Mouse (Mus musculus): Measurements from ENCODE around the gene Ifit1bl1. TPM values are rescaled to one million over a fixed set of nuclear protein-coding genes. Genes with fewer than 3 reads are reported as not detected.
A peak's percentile ranks its signal among the peaks of the same experiment; 100 is the strongest.

Ifit1bl1 gene
- polyA plus RNA-seq, 1 experiment: 0.48 TPM

DNA sequence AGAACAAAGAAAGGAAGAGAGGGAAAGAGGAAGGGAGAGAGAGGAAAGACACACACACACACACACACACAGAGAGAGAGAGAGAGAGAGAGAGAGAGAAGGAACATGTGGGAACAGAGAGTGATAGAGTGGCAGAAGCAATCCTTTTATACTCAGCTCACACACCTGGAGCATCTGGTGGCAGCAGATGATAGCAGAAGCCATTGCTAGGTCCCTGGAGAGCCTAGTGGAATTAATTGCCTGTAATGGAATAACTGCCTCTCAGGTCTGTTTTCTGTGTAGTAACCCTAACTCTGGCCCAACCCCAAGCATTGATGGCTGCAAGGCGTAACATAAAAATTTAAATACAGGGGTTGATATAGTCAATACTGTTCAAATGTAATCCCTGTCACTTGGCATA lies 30.7 kb downstream of the Ifit1bl1 start:
- Histone ChIP-seq H3K27ac (replicated peaks; ENCODE audit: low read depth, low read length) (no peak overlapping the region), H3K4me3 (ENCODE audit: insufficient read depth, low read depth, low read length) (peak overlapping the region; percentile 32; the same call in 1 of the 2 replicates), H3K4me1 (ENCODE audit: control insufficient read depth, insufficient read depth, insufficient read length, low read length) (peaks cover 4% of the 10 kb centered on the region; the same call in 1 of the 2 replicates)

DNA sequence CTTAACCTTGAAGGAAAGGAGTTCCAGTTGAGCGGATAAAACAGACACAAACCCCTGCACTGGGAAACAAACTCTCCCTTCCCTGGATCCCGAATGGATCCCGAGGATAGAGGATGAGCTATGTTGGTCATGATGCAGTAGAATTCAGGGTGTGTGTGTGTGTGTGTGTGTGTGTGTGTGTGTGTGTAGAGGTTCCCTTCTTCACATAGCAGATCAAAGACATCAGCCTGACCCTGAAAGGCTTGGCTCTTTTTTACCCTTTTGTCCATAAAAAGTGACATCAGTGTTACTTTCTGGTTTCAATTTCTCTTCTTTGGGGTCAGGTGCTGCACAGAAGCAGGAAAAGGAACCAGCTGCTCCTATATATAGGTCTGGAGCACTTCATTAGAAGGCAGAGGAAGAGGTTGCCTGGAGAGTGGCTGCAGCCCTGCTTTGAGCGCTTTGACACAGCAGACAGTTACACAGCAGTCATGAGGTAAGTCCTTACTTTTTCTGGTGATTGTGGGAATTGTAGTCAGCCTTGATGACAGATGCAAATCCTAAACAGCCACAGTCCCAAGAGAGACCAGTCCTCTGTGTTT lies 31.8 kb downstream of the Ifit1bl1 start:
- Histone ChIP-seq H3K4me3 (ENCODE audit: insufficient read depth, low read depth, low read length) (peak overlapping the region; percentile 43), H3K4me1 (ENCODE audit: control insufficient read depth, insufficient read depth, insufficient read length, low read length) (peaks cover 4% of the 10 kb centered on the region; the same call in 1 of the 2 replicates), H3K27ac (replicated peaks; ENCODE audit: low read depth, low read length) (peak overlapping the region; percentile 72)

DNA sequence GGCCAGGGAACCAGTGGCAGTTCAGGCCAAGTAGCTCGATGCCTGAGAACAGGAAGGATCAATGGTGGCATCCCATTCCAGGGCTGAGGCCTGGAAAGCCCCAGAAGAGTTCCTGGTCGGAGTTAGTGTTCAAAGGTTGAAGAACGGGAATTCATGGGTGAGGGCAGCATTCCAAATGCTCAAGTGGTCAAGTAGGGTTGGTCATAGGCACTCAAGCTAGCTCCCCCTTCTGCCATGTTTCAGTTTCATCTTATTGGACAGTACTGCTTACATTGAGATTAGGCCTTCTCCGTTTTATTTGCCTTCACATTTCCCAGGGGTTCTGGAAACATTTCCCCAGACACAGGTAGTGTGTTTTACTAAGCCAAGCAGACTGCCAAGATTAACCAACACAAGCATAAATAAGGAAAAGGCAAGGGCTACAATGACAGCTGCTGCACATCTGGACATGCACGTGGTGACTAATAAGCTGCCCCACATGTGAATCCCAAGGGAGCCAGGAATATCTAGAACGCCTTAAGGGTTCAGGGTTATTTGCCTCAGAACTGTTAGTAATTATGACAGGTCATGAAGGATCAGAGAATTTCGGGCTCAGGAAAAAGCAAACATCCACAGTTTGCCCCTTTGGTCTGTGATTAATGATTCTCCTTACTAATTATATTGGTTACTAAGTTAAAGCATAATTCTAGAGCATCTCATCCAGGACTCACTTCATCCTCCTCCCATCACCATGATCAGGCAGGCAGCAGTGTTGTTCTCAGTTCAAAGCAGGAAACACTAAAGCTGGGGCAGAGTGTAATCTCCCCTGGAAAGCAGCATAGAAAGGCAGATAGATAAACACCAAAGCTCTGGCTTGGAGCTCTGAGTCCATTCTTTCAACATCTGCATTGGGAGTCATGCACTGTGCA lies 32.5 kb downstream of the Ifit1bl1 start:
- peak overlapping the region; percentile 72 for H3K27ac ChIP-seq (replicated peaks; ENCODE audit: low read depth, low read length)
- peak overlapping the region; percentile 43 for H3K4me3 ChIP-seq (ENCODE audit: insufficient read depth, low read depth, low read length)
- peaks cover 4% of the 10 kb centered on the region; the same call in 1 of the 2 replicates for H3K4me1 ChIP-seq (ENCODE audit: control insufficient read depth, insufficient read depth, insufficient read length, low read length)

DNA sequence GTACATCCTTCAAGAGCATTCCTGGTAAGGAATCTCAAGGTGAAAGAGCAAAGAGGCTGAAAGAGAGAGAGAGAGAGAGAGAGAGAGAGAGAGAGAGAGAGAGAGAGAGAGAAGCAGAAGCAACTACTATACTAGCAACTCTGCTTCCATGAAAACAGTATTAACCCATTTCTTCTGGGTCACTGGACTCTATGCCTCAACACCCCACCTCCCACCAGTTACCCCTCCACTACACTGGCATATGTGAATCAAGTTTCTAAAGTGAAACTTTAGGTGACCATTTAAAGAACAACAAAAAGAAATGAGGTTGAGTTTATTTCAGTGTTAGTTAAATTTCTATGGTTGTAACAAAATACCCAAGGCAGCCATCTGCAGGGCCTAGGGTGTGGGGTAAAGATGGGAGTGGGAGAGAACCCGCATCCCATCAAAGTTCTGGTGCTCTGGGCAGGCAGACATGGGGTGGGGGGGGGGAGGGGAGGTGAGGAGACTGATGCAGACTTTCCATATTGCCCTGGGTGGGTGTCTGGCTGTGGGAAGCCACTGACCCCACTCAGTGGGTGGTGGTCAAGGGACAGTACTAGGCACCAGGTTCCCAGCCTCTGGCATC lies 35.5 kb downstream of the Ifit1bl1 start:
- no peak overlapping the region for H3K4me3 ChIP-seq (ENCODE audit: insufficient read depth, low read depth, low read length)
- peaks cover 4% of the 10 kb centered on the region; the same call in 1 of the 2 replicates for H3K4me1 ChIP-seq (ENCODE audit: control insufficient read depth, insufficient read depth, insufficient read length, low read length)
- H3K27ac ChIP-seq (replicated peaks; ENCODE audit: low read depth, low read length): no peak overlapping the region

DNA sequence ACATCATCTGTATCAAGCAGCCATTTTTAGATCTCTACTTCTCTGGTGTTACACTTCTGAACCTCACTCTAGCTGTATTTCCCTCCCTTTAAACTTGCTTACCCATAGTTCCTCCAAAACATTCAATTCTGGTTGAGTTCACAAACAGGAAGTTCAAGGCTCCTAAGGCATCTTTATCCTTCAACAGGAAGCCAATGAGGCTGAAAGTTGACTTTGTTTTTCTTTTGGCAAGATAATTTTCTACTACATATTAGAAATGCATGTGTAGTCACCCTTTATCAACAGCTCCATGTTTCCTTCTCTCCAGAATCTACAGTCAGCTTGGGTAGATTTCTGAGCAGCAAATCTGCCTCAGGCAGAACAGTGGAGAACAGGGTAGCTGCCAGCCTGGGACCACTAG lies 39.2 kb downstream of the Ifit1bl1 start:
- H3K27ac ChIP-seq (replicated peaks; ENCODE audit: low read depth, low read length): no peak overlapping the region
- no peaks in the 10 kb centered on the region for H3K4me1 ChIP-seq (ENCODE audit: control insufficient read depth, insufficient read depth, insufficient read length, low read length)
- H3K4me3 ChIP-seq (ENCODE audit: insufficient read depth, low read depth, low read length): no peak overlapping the region

DNA sequence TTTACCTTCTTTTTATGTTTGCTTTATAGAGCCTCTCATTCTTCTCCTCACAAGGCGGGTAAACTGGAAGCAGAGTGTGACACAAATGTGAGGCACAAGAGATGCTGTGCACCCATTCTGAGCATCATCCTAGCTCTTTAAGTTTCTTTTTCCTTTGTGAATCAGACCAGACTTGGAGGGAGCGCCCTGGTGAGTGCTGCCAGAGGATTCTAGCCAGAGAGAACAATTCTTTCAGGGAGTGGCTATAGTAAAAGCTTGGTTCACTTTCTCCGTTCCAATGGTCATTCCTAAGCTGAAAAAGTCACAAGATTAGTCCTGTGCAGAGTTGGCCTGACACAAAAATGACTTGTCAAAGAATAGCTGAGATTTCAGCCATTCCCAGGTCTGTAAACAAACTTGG lies 45.1 kb downstream of the Ifit1bl1 start:
- Histone ChIP-seq H3K27ac (replicated peaks; ENCODE audit: low read depth, low read length) (no peak overlapping the region), H3K4me1 (ENCODE audit: control insufficient read depth, insufficient read depth, insufficient read length, low read length) (no peaks in the 10 kb centered on the region; the same call in 1 of the 2 replicates), H3K4me3 (ENCODE audit: insufficient read depth, low read depth, low read length) (no peak overlapping the region)

DNA sequence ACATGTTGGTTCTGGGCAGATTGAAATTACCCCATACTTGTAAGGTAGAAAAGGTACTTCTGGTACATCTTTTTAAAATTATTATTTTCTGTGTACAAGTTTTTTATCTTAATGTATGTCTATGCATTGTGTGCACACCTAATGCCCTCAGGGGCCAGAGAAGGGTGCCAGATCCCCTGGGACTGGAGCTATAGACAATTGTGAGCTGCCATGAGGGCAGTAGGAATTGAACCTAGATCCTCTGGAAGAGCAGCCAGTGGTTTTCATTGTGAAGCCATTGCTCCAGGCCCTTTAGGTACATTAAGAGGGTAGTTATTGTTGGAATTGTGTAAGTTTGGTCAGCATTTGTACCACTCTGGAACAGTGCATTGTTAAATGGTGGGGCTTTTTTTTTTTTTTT lies 47.7 kb downstream of the Ifit1bl1 start:
- Histone ChIP-seq H3K27ac (replicated peaks; ENCODE audit: low read depth, low read length) (no peak overlapping the region), H3K4me1 (ENCODE audit: control insufficient read depth, insufficient read depth, insufficient read length, low read length) (no peaks in the 10 kb centered on the region; the same call in 1 of the 2 replicates), H3K4me3 (ENCODE audit: insufficient read depth, low read depth, low read length) (no peak overlapping the region)

DNA sequence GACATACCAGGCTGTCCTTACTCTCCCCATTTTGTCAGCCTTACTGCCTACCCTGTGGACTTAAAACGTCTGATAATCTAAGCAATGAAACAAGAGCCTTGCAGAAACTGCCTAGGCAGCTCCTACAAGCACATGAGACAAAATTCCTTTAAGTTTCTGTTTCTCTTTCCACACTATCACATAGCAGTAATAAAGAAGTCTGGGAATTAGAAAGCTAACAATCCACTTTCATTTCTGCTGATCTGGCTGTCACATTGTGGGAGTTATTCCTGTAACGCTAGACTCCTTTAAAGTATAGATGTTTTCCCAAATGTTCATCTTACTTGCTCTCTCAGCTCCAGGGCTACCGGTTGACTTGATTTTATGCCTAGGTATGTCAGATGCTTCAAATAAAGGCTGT lies 48.2 kb downstream of the Ifit1bl1 start:
- Histone ChIP-seq H3K4me1 (ENCODE audit: control insufficient read depth, insufficient read depth, insufficient read length, low read length) (no peaks in the 10 kb centered on the region; the same call in 1 of the 2 replicates), H3K27ac (replicated peaks; ENCODE audit: low read depth, low read length) (peak overlapping the region; percentile 71), H3K4me3 (ENCODE audit: insufficient read depth, low read depth, low read length) (peak overlapping the region; percentile 26)

DNA sequence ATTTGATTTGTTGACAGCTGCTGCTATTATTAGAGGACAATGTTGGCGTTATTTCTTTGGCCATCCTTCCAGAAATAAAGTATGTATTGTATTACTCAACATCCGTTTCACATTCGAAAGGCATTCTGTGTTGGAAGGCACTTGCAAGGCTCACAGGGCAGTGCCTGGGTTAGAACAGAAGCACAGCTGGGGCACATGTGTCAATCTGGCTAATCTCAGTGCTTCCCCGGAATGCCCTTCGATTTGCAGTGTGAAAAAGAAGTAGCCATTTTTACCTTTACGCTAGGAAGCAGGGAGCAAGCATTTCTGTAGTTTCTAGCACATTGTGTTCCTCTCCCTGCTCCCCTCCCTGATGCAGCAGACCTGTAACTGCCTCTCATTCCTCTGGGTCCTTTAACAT lies 48.7 kb downstream of the Ifit1bl1 start:
- H3K4me1 ChIP-seq (ENCODE audit: control insufficient read depth, insufficient read depth, insufficient read length, low read length): no peaks in the 10 kb centered on the region; the same call in 1 of the 2 replicates
- H3K4me3 ChIP-seq (ENCODE audit: insufficient read depth, low read depth, low read length): peak overlapping the region; percentile 26
- H3K27ac ChIP-seq (replicated peaks; ENCODE audit: low read depth, low read length): peak overlapping the region; percentile 71

DNA sequence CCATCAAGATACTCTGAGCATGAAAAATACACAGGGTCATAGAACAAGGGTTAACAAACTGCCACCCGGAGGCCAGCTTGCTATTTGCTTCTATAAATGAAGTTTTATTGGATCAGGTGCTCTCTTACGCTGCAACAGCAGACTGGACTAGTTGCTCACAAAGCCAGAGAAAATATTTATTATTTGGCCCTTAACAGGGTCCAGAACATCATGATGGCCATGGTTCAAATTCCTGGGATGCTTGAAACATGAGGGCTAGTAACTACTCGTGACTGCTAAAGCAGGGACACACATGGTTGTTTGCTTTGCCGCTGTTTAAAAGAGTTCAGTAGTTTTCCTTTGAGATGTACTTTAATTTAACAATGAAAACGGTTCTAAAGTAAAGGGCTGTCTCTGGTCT lies 49.8 kb downstream of the Ifit1bl1 start:
- Histone ChIP-seq H3K4me3 (ENCODE audit: insufficient read depth, low read depth, low read length) (peak overlapping the region; percentile 27; the same call in 1 of the 2 replicates), H3K4me1 (ENCODE audit: control insufficient read depth, insufficient read depth, insufficient read length, low read length) (no peaks in the 10 kb centered on the region; the same call in 1 of the 2 replicates), H3K27ac (replicated peaks; ENCODE audit: low read depth, low read length) (peak overlapping the region; percentile 74)

DNA sequence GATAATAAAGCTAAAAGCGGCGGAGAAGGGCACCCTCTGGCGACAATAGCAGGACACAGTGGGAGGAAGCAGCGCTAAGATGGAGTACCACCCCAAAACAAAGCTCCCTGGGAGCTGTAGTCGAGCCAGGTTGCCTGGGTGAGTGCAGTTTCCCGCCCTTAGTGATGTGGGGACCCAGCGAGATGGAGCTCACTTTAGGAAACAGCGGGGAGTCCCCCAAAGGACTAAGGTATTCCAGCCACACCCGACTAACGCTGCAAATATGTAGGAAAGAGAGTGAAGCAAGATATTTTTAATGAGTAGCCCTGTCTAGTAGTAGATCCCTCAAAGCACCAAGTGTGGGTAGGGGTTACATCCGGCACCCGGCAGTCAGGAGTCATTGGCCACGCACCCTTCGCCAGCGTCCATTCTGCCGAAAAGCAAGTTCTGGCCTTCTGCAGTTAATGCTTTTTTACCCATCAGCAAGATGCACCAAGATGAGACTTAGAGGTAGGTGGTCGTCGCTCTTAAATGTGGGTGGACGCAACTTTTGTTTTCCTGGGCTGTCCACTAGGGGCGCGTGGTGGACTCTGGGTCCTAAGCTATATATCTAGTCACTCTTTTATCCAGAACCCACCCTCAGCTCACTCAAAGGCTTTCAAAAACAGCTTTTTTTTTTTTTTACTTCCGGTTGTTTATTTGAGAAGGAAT lies 51.1 kb downstream of the Ifit1bl1 start, which contains the start of gene Ifit2:
Gene Ifit2, plus strand, starts transcription at position 161 of the 690 bp plus-strand sequence.
- Histone ChIP-seq H3K27ac (replicated peaks; ENCODE audit: low read depth, low read length) (peak within 1 kb of the TSS; percentile 74), H3K4me1 (ENCODE audit: control insufficient read depth, insufficient read depth, insufficient read length, low read length) (no peaks in the 10 kb centered on the region; the same call in 1 of the 2 replicates), H3K4me3 (ENCODE audit: insufficient read depth, low read depth, low read length) (peak within 1 kb of the TSS; percentile 82)

DNA sequence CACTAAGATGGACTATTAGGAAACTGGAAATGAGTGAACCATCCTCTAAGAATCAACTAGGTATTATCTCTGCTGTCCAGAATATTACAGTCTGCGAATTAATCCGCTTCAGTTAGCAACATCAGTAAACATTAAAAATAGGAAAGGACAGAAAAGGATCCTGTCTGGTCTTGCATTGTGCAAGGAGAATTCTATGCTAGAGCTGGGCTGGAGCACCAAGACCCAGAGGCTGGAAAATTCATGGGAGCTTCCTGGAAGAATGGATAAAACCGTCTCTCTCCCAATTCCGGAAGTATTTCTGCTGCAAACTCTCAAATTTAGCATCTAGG lies 51.6 kb downstream of the Ifit1bl1 start:
- peak overlapping the region; percentile 27; the same call in 1 of the 2 replicates for H3K4me3 ChIP-seq (ENCODE audit: insufficient read depth, low read depth, low read length)

DNA sequence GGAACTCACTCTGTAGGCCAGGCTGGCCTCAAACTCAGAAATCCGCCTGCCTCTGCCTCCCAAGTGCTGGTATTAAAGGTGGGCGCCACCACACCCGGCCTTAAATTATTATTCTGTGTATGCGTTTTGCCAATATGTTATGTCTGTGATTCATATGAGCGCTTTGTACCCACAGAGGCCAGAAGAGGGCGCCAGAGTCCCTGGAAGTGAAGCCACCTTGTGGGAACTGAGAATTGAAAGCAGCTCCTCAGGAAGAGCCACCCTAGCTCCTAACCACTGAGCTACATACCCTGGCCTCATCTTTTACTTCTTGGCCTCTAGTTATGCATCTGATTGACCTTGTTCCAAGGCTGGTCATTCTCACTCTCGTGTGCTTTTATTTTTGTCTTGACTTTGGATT lies 53.8 kb downstream of the Ifit1bl1 start:
- H3K27ac ChIP-seq (replicated peaks; ENCODE audit: low read depth, low read length): no peak overlapping the region
- no peak overlapping the region for H3K4me3 ChIP-seq (ENCODE audit: insufficient read depth, low read depth, low read length)
- no peaks in the 10 kb centered on the region for H3K4me1 ChIP-seq (ENCODE audit: control insufficient read depth, insufficient read depth, insufficient read length, low read length)

More for the DNA sequence above, 51.6 kb downstream of the Ifit1bl1 start:
- no peak overlapping the region for H3K27ac ChIP-seq (replicated peaks; ENCODE audit: low read depth, low read length)
- no peaks in the 10 kb centered on the region; the same call in 1 of the 2 replicates for H3K4me1 ChIP-seq (ENCODE audit: control insufficient read depth, insufficient read depth, insufficient read length, low read length)

DNA sequence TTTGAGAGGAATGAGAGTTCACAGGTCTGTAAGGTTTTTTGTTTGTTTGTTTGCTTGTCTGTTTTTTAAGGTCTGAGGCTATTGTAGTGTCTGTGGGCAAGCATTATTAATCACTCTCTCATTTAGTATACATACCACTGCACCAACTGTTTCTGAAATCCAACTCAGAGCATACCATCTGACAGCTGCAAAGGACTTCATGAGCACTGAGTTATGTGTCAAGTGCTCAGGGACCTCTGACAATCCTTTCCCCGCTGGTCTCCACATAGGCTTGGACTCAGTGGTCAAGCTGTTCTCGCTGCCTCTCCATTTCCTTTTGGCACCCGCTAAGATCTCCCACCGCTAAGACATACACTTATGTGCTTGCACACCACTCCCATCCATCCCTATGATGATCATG lies 55.5 kb downstream of the Ifit1bl1 start:
- H3K4me3 ChIP-seq (ENCODE audit: insufficient read depth, low read depth, low read length): no peak overlapping the region
- no peak overlapping the region for H3K27ac ChIP-seq (replicated peaks; ENCODE audit: low read depth, low read length)
- H3K4me1 ChIP-seq (ENCODE audit: control insufficient read depth, insufficient read depth, insufficient read length, low read length): no peaks in the 10 kb centered on the region

Data from brown adipose tissue, adult 24 weeks (tissue).